Mouse (Mus musculus) myocyte (in vitro differentiated cells): ENCODE measurements around the gene Itpr2.

Experiments
- MYOD1 ChIP-seq, 3 experiments: IDR thresholded peaks; one replicate each; pipeline ENCODE4 v1.6.1; 2011; ENCODE audit warnings: control low read depth in 2 of 3, low read depth in 2 of 3, mild to moderate bottlenecking in 2 of 3, moderate library complexity in 1 of 3; ENCODE audit not compliant: insufficient read length in 2 of 3, control insufficient read depth in 1 of 3
- MYOG ChIP-seq, 3 experiments: IDR thresholded peaks; one replicate each; pipeline ENCODE4 v1.6.1; 2011; ENCODE audit warnings: control low read depth in 2 of 3, low read depth in 2 of 3, mild to moderate bottlenecking in 2 of 3; ENCODE audit not compliant: insufficient read length in 2 of 3, control insufficient read depth in 1 of 3, insufficient read depth in 1 of 3
- POLR2A ChIP-seq: IDR thresholded peaks from one replicate; pipeline ENCODE4 v1.6.1; 2011; ENCODE audit warnings: low read depth, mild to moderate bottlenecking, control low read depth, moderate library complexity; ENCODE audit not compliant: insufficient read length
- POLR2AphosphoS2 ChIP-seq: IDR thresholded peaks from one replicate; pipeline ENCODE4 v1.6.1; 2011; ENCODE audit warnings: low read depth, control low read depth; ENCODE audit not compliant: insufficient read length
- TCF12 ChIP-seq: IDR thresholded peaks from one replicate; pipeline ENCODE4 v1.6.1; 2011; ENCODE audit warnings: mild to moderate bottlenecking, control low read depth; ENCODE audit not compliant: poor library complexity, insufficient read depth, severe bottlenecking
- USF1 ChIP-seq: IDR thresholded peaks from one replicate; pipeline ENCODE4 v1.6.1; 2011; ENCODE audit warnings: low read depth, mild to moderate bottlenecking, control low read depth, moderate library complexity

DNA sequence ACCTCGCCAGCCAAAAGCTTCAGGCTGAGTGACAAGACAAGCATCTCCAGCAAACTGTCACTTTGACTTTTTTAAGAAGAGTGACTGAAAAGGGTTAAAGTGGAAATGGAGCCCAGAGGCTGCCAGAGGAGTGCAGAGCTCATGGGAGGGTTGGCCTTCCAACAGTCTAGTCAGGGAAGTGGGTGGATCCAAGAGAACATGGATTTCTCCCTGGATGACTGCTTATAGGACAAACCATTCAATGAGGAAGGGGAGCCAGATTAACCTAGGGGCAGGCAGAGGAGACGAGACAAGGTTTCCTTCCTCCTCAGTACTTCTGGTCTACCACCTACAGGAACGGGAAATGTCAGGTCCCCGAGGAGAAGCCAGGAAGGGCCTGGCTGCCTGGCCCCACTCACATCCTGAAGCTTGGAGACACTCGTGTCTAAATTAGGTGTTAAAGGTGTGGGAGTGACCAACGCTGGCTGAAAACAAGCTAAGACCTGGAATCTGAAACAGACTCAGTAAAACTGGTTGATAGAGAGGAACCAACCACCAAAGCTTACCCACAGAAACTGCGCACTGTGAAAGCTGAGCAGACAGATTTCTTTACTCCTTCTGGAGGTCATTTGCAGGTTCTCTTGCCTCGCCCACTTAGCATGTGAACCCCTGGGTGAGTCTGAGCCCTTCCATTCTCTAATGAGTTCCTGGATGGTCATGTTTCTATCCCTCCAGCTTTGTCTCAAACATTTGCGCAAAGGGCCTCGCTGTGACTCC, 294.6 kb downstream of the Itpr2 start:
- no peak for TF ChIP-seq POLR2A
- no peak for TF ChIP-seq MYOG (IDR thresholded peaks at IDR 0.05; ENCODE audit: control insufficient read depth in 1 of 3, insufficient read depth in 1 of 3, insufficient read length in 2 of 3, low read depth in 2 of 3)
- TF ChIP-seq MYOD1 (IDR thresholded peaks at IDR 0.05; ENCODE audit: control insufficient read depth in 1 of 3, insufficient read length in 2 of 3, low read depth in 2 of 3) = no peak
- no peak for TF ChIP-seq POLR2AphosphoS2
- no peak for TF ChIP-seq TCF12
- no peak for TF ChIP-seq USF1
